Mouse (Mus musculus): ENCODE measurements around the gene Cfap97d1. TPM values are rescaled to one million over a fixed set of nuclear protein-coding genes. Genes with fewer than 3 reads are reported as not detected.
A peak's percentile ranks its signal among the peaks of the same experiment; 100 is the strongest.

Cfap97d1 gene
- polyA plus RNA-seq, 1 experiment from 2014 or later, result not detected

DNA sequence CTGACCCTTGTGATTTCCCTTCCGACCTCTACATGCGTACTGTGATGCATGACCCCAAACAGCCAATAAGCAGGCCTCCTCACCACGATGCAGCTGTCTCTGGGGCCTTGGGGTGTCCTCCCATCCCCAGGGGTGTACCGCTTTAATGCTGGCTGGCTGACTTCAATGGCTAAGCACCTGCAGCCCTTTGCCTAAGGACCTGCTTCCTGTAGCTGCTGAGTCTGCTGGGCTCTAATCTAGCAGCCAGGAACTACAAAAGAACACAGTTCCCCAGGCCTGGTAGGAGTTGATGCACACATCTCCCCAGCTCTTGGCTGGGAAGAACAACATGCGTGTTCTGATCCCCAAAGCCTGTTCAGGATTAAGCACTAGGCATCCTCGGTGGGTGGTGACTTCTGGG, 31.4 kb downstream of the Cfap97d1 start:
- Histone ChIP-seq H3K27ac (replicated peaks) (no peak overlapping the region), H3K9me3 (no peaks in the 10 kb centered on the region), H3K9ac (no peak overlapping the region), H3K27me3 (no peaks in the 10 kb centered on the region), H3K4me2 (no peak overlapping the region), H3K36me3 (peaks cover 83% of the 10 kb centered on the region), H3K4me3 (no peak overlapping the region), H3K4me1 (replicated peaks) (peaks cover 22% of the 10 kb centered on the region)
- no peak for ATAC-seq (ENCODE audit: low read depth)
- 54% methylated on average over 6 of the region's 6 CpGs for WGBS

DNA sequence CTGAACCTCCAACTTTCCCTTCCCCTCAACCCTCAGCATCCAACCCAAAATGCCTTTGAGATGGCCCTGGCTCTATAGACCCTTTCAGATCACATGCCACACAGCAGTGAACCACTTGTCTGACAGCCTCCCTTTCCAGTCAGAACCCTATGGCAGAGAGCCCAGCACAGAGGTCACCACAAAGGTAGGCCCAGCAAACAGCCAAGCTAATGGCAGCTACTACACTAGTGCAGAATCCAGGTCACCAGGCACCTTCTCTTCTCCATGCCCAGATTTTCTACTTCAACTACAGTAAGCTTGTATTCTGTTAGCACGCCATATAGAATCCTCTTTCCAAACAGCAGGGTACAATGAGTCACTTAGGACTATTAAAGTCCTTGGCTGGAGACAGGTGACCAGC, 32.1 kb downstream of the Cfap97d1 start:
- WGBS, result 97% methylated on average over 1 of the region's 1 CpGs
- no peaks in the 10 kb centered on the region for H3K27me3 ChIP-seq
- H3K27ac ChIP-seq (replicated peaks), result no peak overlapping the region
- no peak overlapping the region for H3K9ac ChIP-seq
- peaks cover 76% of the 10 kb centered on the region for H3K36me3 ChIP-seq
- H3K4me3 ChIP-seq, result no peak overlapping the region
- H3K4me2 ChIP-seq, result no peak overlapping the region
- H3K9me3 ChIP-seq, result no peaks in the 10 kb centered on the region
- no peak for ATAC-seq (ENCODE audit: low read depth)
- H3K4me1 ChIP-seq (replicated peaks), result peaks cover 16% of the 10 kb centered on the region

DNA sequence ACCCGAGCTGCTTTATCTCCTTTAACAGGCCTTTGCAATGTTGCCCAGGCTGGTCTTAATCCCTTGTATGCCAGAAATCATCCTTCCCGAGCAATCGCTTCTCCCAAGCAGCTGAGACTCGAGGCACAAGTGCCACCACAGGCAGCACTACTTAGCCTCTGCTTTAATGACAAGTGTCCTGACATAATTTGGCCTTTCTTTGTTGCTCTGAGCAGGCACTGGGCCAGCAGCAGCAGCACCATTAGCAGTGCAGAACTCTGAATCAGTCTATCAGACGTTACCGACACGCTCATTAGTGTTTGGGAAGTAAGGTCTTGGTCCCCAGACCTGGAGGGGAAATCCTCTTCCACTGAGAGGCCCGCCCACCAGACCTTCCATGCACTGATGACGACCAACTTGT, 35.7 kb downstream of the Cfap97d1 start:
- no peak overlapping the region for H3K9ac ChIP-seq
- H3K4me3 ChIP-seq, result no peak overlapping the region
- no peaks in the 10 kb centered on the region for H3K27me3 ChIP-seq
- 64% methylated on average over 9 of the region's 9 CpGs for WGBS
- no peak overlapping the region for H3K27ac ChIP-seq (replicated peaks)
- H3K36me3 ChIP-seq, result peaks cover 66% of the 10 kb centered on the region
- no peaks in the 10 kb centered on the region for H3K9me3 ChIP-seq
- no peak for ATAC-seq (ENCODE audit: low read depth)
- H3K4me1 ChIP-seq (replicated peaks), result peaks cover 33% of the 10 kb centered on the region
- H3K4me2 ChIP-seq, result no peak overlapping the region

DNA sequence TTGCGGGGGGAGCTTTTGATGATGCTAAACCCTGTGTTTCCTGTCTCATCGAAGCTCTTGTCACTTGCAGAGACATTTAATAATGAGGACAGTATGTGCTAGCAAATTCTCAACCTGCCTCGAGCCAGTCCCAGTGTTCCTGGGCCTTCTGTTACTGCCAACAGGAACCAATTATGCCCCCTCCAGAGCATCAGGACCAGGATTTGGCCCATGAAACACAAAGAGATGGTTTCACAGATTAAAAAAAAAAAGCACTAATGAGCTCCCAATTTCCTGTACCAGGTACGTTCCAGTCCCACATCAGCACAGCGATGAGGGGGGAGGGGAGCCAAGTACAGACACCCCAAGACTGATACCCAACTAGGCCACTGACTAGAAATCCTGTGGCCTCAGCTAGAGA, 37.1 kb downstream of the Cfap97d1 start:
- Histone ChIP-seq H3K27ac (replicated peaks) (no peak overlapping the region), H3K27me3 (no peaks in the 10 kb centered on the region), H3K36me3 (peaks cover 54% of the 10 kb centered on the region), H3K9me3 (no peaks in the 10 kb centered on the region), H3K4me3 (no peak overlapping the region), H3K4me2 (no peak overlapping the region), H3K4me1 (replicated peaks) (peaks cover 35% of the 10 kb centered on the region), H3K9ac (no peak overlapping the region)
- no peak for ATAC-seq (ENCODE audit: low read depth)
- 84% methylated on average over 5 of the region's 5 CpGs for WGBS

DNA sequence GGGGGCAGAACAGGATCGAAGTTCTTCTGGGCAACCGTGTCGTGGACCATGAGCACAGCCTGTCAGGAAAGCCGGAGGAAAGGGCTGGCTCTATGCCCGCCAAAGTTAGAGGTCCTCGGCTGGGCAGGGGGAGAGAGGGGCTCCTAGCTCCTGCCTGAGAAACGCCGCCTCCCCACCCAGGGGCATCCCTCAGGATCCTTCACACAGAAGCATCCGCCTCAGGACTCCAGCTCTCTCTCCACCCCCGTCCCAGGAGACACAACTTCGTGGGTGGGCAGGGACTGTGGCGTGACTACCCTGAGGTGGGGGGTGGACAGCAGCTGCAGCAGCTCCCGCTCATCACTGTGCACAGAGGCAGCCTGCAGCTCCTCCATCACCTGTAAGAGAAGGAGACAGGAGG, 39.3 kb downstream of the Cfap97d1 start:
- H3K4me3 ChIP-seq, result no peak overlapping the region
- peaks cover 45% of the 10 kb centered on the region for H3K4me1 ChIP-seq (replicated peaks)
- peaks cover 32% of the 10 kb centered on the region for H3K36me3 ChIP-seq
- WGBS, result 68% methylated on average over 13 of the region's 13 CpGs
- no peaks in the 10 kb centered on the region for H3K9me3 ChIP-seq
- no peak overlapping the region for H3K4me2 ChIP-seq
- H3K27me3 ChIP-seq, result no peaks in the 10 kb centered on the region
- ATAC-seq (ENCODE audit: low read depth), result no peak
- H3K9ac ChIP-seq, result 0 out of 2 replicates have a peak overlapping the region, but pooled peaks have one; percentile 17
- no peak overlapping the region for H3K27ac ChIP-seq (replicated peaks)

DNA sequence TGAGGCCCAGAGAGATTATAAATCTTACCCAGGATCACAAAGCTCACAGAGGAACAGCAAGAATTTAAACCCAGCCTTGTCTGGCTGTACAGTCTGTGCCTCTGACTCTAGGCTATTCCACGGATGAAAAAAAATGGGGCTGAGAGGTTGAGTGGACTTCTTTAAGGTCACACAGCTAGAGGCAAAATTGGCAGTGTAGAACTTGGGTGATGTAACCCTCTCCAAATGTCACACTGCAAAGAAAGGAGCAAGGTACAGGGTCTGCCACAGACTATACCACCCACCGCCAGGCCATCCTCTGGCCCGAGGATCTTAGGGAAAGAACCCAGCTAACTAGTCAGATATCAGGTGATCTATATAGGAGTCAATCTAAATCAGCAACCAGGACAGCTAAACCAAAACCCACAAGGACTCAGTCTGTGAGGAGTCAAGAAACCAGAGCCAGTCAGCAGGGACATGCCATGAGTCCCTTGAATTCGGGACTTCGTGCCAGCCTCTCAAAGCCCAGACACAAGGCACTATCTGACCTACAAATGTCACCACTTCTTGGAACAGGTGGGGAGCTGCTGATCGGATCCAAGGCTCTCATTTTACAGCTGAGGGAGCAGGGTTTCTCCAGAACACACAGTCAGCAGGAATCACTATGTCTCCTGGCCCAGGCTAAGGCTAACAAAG, 40.1 kb downstream of the Cfap97d1 start:
- peak overlapping the region; percentile 3; the same call in 1 of the 2 replicates for H3K4me2 ChIP-seq
- no peak overlapping the region for H3K27ac ChIP-seq (replicated peaks)
- peaks cover 45% of the 10 kb centered on the region for H3K4me1 ChIP-seq (replicated peaks)
- no peak for ATAC-seq (ENCODE audit: low read depth)
- H3K36me3 ChIP-seq, result peaks cover 25% of the 10 kb centered on the region
- H3K4me3 ChIP-seq, result no peak overlapping the region
- no peaks in the 10 kb centered on the region for H3K27me3 ChIP-seq
- H3K9ac ChIP-seq, result no peak overlapping the region
- H3K9me3 ChIP-seq, result no peaks in the 10 kb centered on the region
- WGBS, result 78% methylated on average over 6 of the region's 6 CpGs

DNA sequence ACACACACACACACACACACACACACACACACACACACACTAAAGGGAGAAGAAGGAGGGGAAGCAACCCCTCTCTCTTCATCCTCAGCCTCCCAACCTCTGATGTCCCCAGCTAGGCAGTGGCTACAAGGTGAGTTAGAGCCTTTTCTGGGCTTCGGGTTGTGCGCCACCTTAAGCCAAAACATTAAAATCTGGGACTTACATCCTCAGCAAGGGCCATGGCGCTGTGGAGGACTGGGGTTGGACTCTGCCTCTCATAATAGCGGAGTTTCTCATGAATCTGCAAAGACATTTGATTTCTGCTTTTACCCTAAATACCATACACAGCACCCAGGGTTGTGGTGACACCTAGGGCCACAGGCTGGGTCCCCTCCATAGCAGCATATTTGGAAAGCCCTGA, 40.8 kb downstream of the Cfap97d1 start:
- Histone ChIP-seq H3K4me3 (peak overlapping the region; percentile 62), H3K9ac (peak overlapping the region; percentile 86), H3K27me3 (no peaks in the 10 kb centered on the region), H3K4me2 (peak overlapping the region; percentile 65), H3K36me3 (peaks cover 25% of the 10 kb centered on the region), H3K27ac (replicated peaks) (0 out of 2 replicates have a peak overlapping the region, but pooled peaks have one; percentile 3), H3K4me1 (replicated peaks) (peaks cover 47% of the 10 kb centered on the region), H3K9me3 (no peaks in the 10 kb centered on the region)
- ATAC-seq (ENCODE audit: low read depth), result no peak
- WGBS, result 81% methylated on average over 4 of the region's 4 CpGs

DNA sequence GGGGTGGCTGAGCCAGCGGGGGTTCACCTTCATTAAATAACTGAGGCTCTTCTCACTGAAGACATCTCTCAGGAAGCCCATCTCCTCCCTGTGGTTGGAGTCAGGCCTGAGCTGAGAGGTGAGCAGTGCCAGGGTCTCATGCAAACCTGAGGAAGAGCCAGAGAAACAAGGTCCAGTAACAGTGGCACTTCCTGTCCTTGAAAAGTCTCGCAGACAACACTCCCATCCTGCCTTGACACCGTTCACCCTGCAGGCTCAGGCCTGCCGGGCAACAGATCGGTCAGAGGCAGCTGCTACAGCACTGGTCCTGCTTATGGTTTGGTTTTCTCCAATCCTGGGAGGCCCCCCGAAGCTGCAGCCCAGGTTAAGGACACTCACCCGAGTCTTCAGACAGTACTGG, 41.3 kb downstream of the Cfap97d1 start:
- no peak for ATAC-seq (ENCODE audit: low read depth)
- no peaks in the 10 kb centered on the region for H3K9me3 ChIP-seq
- 30% methylated on average over 7 of the region's 7 CpGs for WGBS
- peak overlapping the region; percentile 65 for H3K4me2 ChIP-seq
- peaks cover 52% of the 10 kb centered on the region for H3K4me1 ChIP-seq (replicated peaks)
- H3K36me3 ChIP-seq, result peaks cover 20% of the 10 kb centered on the region
- H3K9ac ChIP-seq, result peak overlapping the region; percentile 86
- no peaks in the 10 kb centered on the region for H3K27me3 ChIP-seq
- peak overlapping the region; percentile 62 for H3K4me3 ChIP-seq
- H3K27ac ChIP-seq (replicated peaks), result 0 out of 2 replicates have a peak overlapping the region, but pooled peaks have one; percentile 3

DNA sequence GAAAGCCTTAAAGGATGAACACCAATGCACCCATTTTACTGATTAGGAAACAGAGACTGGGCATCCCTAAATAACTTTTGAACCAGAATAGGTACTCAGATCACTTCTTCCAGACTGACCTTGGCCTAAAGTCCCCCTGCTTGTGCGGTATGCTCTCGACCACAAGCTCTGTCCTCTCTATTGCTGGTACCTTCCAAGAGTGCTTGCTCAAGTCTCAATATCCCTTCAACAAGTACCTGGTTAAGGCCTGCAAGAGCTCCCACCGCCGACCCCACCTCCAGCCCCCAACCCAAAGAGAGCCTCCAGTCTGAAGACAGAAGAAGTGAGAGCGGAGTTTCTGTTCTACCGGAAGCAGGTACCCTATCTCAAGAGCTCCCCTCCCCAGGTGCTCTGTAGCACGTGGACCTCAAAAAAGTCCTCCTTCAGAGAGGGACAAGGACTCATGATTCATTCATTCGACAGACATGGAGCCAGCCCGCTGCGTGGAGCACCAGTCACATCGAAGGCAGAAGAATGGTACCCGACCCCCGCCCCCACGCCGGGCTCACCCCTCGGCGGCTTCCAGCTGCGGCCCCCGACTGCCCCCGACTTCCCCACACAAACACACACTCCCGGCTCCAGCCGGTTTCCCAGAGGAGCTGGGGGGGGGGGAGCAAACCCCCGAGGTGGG, 42.0 kb downstream of the Cfap97d1 start:
- Histone ChIP-seq H3K27me3 (no peaks in the 10 kb centered on the region), H3K4me1 (replicated peaks) (peaks cover 52% of the 10 kb centered on the region), H3K4me3 (peak overlapping the region; percentile 62), H3K9me3 (no peaks in the 10 kb centered on the region), H3K36me3 (peaks cover 20% of the 10 kb centered on the region), H3K9ac (peak overlapping the region; percentile 86), H3K4me2 (peak overlapping the region; percentile 65), H3K27ac (replicated peaks) (peak overlapping the region; percentile 96)
- WGBS, result 3% methylated on average over 22 of the region's 23 CpGs
- peak; percentile 29; the same call in 1 of the 2 replicates for ATAC-seq (ENCODE audit: low read depth)

DNA sequence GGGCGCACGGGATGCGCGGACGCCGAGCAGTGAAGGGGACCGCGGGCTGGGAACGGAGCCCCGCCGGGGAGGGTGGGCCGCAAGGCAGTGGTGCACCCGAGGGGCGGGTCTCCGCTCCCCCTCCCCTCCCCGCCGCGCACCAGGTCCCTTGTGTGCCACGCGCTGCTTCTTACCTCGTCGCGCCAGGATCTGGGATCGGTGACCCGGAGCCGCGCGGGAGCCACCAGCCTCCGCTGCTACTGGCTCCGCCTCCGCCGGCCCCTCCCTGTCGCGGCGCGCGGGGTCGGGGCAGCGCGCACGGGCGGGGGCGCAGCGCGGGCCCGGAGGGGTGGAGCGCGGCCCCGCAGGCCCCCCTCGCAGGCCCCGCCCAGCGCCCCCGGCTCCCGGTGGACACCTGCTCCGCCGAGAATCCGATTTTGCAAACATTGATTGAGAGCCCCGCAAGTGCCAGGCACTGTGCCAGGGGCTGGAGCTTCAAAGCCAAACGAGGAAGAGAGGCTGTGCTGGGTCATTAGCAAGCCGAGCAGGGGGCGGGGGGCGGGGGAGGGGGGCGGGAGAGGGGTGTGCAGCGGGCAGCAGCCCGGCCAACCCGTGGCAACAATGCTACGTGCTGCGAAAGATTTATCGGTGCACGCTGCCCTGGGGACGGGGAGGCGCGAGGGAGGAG, 42.7 kb downstream of the Cfap97d1 start:
- peak; percentile 93 for ATAC-seq (ENCODE audit: low read depth)
- peak overlapping the region; percentile 65 for H3K4me2 ChIP-seq
- WGBS, result under 1% methylated on average over 61 of the region's 73 CpGs
- H3K27ac ChIP-seq (replicated peaks), result peak overlapping the region; percentile 96
- H3K9ac ChIP-seq, result peak overlapping the region; percentile 86
- no peaks in the 10 kb centered on the region for H3K9me3 ChIP-seq
- peaks cover 18% of the 10 kb centered on the region for H3K36me3 ChIP-seq
- peak overlapping the region; percentile 62 for H3K4me3 ChIP-seq
- H3K4me1 ChIP-seq (replicated peaks), result peaks cover 52% of the 10 kb centered on the region
- no peaks in the 10 kb centered on the region for H3K27me3 ChIP-seq

DNA sequence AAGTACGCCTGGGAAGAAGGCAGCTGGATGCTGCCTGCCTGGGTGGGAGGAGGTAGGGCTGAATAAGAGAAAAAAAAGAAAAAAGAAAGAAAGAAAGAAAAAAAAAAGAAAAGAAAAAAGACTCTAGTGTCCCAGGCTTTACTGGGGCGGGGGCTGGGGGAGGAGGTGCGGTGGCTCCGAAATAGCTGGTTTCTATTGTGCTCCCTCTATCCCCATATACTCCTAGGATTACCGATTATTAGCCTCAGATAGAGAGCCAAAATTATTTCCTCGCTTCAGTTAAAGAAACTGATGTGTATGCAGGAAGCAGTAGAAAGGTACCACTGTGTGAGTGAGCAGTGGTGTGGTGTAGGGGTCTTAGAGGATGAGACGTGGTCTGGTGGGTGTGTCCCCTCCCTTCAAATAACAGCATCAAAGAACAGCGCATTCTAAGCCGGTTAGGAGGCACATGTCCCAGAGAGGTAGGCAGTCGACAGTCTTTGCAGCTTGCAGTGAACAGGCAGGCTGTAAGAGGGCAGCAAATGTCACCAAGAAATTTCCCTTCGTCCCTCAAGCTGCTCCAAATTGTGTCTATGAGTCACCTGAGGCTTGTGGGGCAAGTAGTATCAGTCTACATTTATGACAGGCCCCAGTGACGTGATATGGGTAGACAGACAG, 43.4 kb downstream of the Cfap97d1 start:
- H3K9ac ChIP-seq, result peak overlapping the region; percentile 86
- peak; percentile 17; the same call in 1 of the 2 replicates for ATAC-seq (ENCODE audit: low read depth)
- peak overlapping the region; percentile 96 for H3K27ac ChIP-seq (replicated peaks)
- peaks cover 11% of the 10 kb centered on the region for H3K36me3 ChIP-seq
- peak overlapping the region; percentile 65 for H3K4me2 ChIP-seq
- peak overlapping the region; percentile 62 for H3K4me3 ChIP-seq
- WGBS, result 3% methylated on average over 12 of the region's 12 CpGs
- no peaks in the 10 kb centered on the region for H3K27me3 ChIP-seq
- H3K9me3 ChIP-seq, result no peaks in the 10 kb centered on the region
- peaks cover 52% of the 10 kb centered on the region for H3K4me1 ChIP-seq (replicated peaks)
